Mouse (Mus musculus): ENCODE data around the gene Ube4a. TPM values are rescaled to one million over a fixed set of nuclear protein-coding genes. Genes with fewer than 3 reads are reported as not detected.
"Not testable (repeated sequence)": the region's sequence is repeated elsewhere in the genome, so short reads cannot be mapped to it uniquely, and the experiment has no call there.

Gene Ube4a
- polyA plus RNA-seq, 1 experiment from 2014 or later: 25.0 TPM

DNA sequence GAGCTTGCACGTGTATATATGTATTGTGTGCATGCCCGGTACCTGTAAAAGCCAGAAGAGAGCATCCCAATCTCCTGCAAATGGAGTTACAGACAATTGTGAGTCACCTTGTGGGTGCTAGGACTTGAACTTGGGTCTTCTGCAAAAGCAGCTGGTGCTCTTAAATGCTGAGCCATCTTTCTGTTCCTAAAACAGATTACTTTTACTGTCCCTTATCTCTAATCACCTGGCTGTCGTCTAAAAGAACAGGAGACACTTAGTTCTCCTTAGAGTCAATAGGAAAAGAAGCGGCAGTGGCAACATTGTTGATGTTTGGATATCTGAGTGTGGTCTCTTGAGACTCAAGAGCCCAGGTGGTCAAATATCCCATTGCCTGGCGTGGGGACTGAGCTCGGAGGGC, 12.4 kb upstream of the Ube4a start:
- Histone ChIP-seq H3K27ac (no peak overlapping the region), H3K9me3 (no peaks in the 10 kb centered on the region), H3K27me3 (ENCODE audit: insufficient read depth, poor library complexity, severe bottlenecking) (no peaks in the 10 kb centered on the region), H3K36me3 (no peaks in the 10 kb centered on the region), H3K4me3 (no peak overlapping the region), H3K4me1 (replicated peaks) (0 out of 2 replicates have a peak, but pooled peaks cover 4% of the 10 kb centered on the region)
- no peak for DNase-seq (ENCODE audit: low spot score)
- 76% methylated on average over 6 of the region's 6 CpGs for WGBS

- WGBS: 72% methylated on average over 1 of the region's 1 CpGs
- Histone ChIP-seq H3K36me3 (no peaks in the 10 kb centered on the region), H3K4me1 (replicated peaks) (peaks cover 17% of the 10 kb centered on the region), H3K9me3 (no peaks in the 10 kb centered on the region), H3K27ac (no peak overlapping the region), H3K4me3 (no peak overlapping the region), H3K27me3 (ENCODE audit: insufficient read depth, poor library complexity, severe bottlenecking) (no peaks in the 10 kb centered on the region)
- no peak for DNase-seq (ENCODE audit: low spot score)
Observed at GRCm38 (mm10) chr9:44969450-44969849, 4.0 kb upstream of the Ube4a start.

DNA sequence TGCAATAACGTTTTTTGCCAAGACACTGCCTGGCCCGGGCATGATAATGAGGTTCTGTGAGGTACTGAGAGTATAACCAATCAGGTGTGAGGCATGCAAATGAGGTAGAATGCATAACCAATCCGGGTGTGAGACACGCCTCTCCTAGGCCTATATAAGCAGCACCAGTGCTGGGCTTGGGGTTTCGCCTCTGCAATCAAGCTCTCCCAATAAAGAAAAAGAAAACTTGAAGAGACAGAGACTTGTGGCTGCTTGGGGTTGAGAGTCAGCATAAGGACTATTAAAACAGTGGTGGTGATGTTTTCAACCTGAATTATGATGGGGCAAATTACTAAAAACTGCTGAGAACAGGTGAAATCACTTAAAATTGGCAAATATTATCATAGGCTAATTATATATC, 2.4 kb upstream of the Ube4a start:
- not testable (repeated sequence) for H3K27me3 ChIP-seq (ENCODE audit: insufficient read depth, poor library complexity, severe bottlenecking); H3K4me3 ChIP-seq; H3K27ac ChIP-seq; DNase-seq (ENCODE audit: low spot score); H3K9me3 ChIP-seq; H3K36me3 ChIP-seq
- peaks cover 21% of the 10 kb centered on the region for H3K4me1 ChIP-seq (replicated peaks)
- WGBS: 84% methylated on average over 5 of the region's 5 CpGs

GRCm38 (mm10) chr9:44966815-44967242, 1.4 kb upstream of the Ube4a start:
- no peaks in the 10 kb centered on the region for H3K9me3 ChIP-seq
- no peak overlapping the region for H3K4me3 ChIP-seq
- 27% methylated on average over 3 of the region's 3 CpGs for WGBS
- no peak overlapping the region for H3K27ac ChIP-seq
- peaks cover 21% of the 10 kb centered on the region for H3K4me1 ChIP-seq (replicated peaks)
- DNase-seq (ENCODE audit: low spot score): peak; percentile 73
- H3K36me3 ChIP-seq: peaks cover 14% of the 10 kb centered on the region
- H3K27me3 ChIP-seq (ENCODE audit: insufficient read depth, poor library complexity, severe bottlenecking): no peaks in the 10 kb centered on the region

GRCm38 (mm10) chr9:44965833-44966466, 550 bp upstream of the Ube4a start:
- H3K27ac ChIP-seq: peak overlapping the region; percentile 81
- 15% methylated on average over 10 of the region's 10 CpGs for WGBS

GRCm38 (mm10) chr9:44954432-44954831, 11.0 kb downstream of the Ube4a start:
- H3K36me3 ChIP-seq: peaks cover 92% of the 10 kb centered on the region
- 90% methylated on average over 3 of the region's 3 CpGs for WGBS
- H3K27ac ChIP-seq: no peak overlapping the region
- no peaks in the 10 kb centered on the region for H3K27me3 ChIP-seq (ENCODE audit: insufficient read depth, poor library complexity, severe bottlenecking)
- DNase-seq (ENCODE audit: low spot score): no peak
- H3K4me3 ChIP-seq: no peak overlapping the region
- no peaks in the 10 kb centered on the region for H3K4me1 ChIP-seq (replicated peaks)
- no peaks in the 10 kb centered on the region for H3K9me3 ChIP-seq

More at GRCm38 (mm10) chr9:44965833-44966466, 550 bp upstream of the Ube4a start:
- no peaks in the 10 kb centered on the region for H3K27me3 ChIP-seq (ENCODE audit: insufficient read depth, poor library complexity, severe bottlenecking)
- H3K36me3 ChIP-seq: peaks cover 23% of the 10 kb centered on the region
- peak overlapping the region; percentile 70 for H3K4me3 ChIP-seq
- no peaks in the 10 kb centered on the region for H3K9me3 ChIP-seq
- no peak for DNase-seq (ENCODE audit: low spot score)
- peaks cover 21% of the 10 kb centered on the region for H3K4me1 ChIP-seq (replicated peaks)

- Histone ChIP-seq H3K36me3 (peaks cover 98% of the 10 kb centered on the region), H3K4me3 (no peak overlapping the region), H3K9me3 (no peaks in the 10 kb centered on the region), H3K4me1 (replicated peaks) (no peaks in the 10 kb centered on the region), H3K27me3 (ENCODE audit: insufficient read depth, poor library complexity, severe bottlenecking) (no peaks in the 10 kb centered on the region), H3K27ac (no peak overlapping the region)
- DNase-seq (ENCODE audit: low spot score): no peak
- 90% methylated on average over 5 of the region's 5 CpGs for WGBS
Observed at GRCm38 (mm10) chr9:44947836-44948235, 17.6 kb downstream of the Ube4a start.

DNA sequence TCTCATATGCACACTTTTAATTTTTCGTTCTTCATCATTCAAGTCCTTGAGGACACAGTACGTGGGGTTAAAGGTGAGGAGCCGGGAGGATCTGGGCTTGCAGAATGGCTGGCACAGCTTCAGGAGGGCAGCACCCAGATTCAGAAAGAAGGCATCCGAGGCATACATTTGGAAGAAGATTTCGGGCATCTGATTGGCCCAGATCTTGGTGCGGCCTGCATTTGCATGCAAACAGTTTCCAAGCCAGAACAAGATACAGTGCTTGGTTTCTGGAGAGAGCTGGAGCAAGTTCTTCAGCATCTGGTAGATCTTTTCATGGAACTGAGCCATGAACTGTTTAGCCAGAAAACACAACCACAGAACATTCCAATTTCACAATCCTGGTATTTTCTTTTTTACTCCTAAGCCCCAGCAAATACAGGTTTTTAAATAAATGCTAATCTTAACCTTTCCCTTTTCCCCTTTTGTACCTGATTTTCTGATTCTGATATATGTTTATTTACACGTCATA, 19.2 kb downstream of the Ube4a start:
- Histone ChIP-seq H3K27ac (no peak overlapping the region), H3K36me3 (peaks cover 98% of the 10 kb centered on the region), H3K27me3 (ENCODE audit: insufficient read depth, poor library complexity, severe bottlenecking) (no peaks in the 10 kb centered on the region), H3K9me3 (no peaks in the 10 kb centered on the region), H3K4me3 (no peak overlapping the region), H3K4me1 (replicated peaks) (no peaks in the 10 kb centered on the region)
- no peak for DNase-seq (ENCODE audit: low spot score)
- 93% methylated on average over 7 of the region's 7 CpGs for WGBS

GRCm38 (mm10) chr9:44942421-44942820, 23.0 kb downstream of the Ube4a start:
- Histone ChIP-seq H3K9me3 (no peaks in the 10 kb centered on the region), H3K4me1 (replicated peaks) (no peaks in the 10 kb centered on the region), H3K27me3 (ENCODE audit: insufficient read depth, poor library complexity, severe bottlenecking) (no peaks in the 10 kb centered on the region), H3K27ac (no peak overlapping the region), H3K4me3 (no peak overlapping the region), H3K36me3 (peaks cover 96% of the 10 kb centered on the region)
- 95% methylated on average over 4 of the region's 4 CpGs for WGBS
- no peak for DNase-seq (ENCODE audit: low spot score)

DNA sequence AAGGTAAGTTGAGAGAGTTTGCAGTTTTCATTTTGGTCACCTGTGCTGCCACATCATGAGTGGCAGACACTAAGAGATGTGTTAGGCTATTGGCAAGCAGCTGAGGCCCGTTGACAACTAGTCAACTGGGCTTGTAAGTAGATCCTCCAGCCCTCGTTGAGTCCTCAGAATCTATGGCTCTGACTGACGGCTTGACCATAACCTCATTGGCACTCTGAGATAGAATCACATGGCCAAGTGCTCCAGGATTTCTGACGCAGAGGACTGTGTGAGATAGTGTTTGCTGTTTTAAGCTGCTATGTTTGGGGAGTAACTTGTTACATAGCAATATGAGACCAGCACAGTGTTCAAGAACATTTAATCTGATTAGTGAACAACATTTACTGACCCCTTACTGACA, 23.6 kb downstream of the Ube4a start:
- Histone ChIP-seq H3K4me1 (replicated peaks) (no peaks in the 10 kb centered on the region), H3K9me3 (no peaks in the 10 kb centered on the region), H3K27ac (no peak overlapping the region), H3K27me3 (ENCODE audit: insufficient read depth, poor library complexity, severe bottlenecking) (no peaks in the 10 kb centered on the region), H3K4me3 (no peak overlapping the region), H3K36me3 (peaks cover 96% of the 10 kb centered on the region)
- 93% methylated on average over 4 of the region's 4 CpGs for WGBS
- DNase-seq (ENCODE audit: low spot score): no peak

DNA sequence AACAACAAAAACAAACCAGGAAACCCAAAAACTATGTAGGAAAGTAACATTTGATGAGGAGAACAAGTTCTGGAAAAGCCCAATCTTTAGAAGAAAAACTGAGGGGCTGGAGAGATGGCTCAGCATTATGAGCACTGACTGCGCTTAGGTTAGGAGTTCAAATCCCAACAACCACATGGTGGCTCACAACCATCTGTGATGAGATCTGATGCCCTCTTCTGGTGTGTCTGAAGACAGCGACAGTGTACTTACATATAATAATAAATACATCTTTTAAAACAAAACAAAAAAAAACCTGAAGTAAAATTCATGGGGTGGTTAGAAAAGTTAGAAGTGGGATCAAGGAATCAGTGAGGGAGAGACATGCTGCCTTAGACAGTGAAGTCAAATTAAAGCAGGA, 43.9 kb downstream of the Ube4a start:
- Histone ChIP-seq H3K4me3 (peak overlapping the region; percentile 98), H3K27me3 (ENCODE audit: insufficient read depth, poor library complexity, severe bottlenecking) (no peaks in the 10 kb centered on the region), H3K9me3 (no peaks in the 10 kb centered on the region), H3K4me1 (replicated peaks) (peaks cover 13% of the 10 kb centered on the region), H3K36me3 (peaks cover 5% of the 10 kb centered on the region; the same call in 1 of the 2 replicates), H3K27ac (peak overlapping the region; percentile 95)
- DNase-seq (ENCODE audit: low spot score): no peak
- WGBS: 69% methylated on average over 2 of the region's 2 CpGs

DNA sequence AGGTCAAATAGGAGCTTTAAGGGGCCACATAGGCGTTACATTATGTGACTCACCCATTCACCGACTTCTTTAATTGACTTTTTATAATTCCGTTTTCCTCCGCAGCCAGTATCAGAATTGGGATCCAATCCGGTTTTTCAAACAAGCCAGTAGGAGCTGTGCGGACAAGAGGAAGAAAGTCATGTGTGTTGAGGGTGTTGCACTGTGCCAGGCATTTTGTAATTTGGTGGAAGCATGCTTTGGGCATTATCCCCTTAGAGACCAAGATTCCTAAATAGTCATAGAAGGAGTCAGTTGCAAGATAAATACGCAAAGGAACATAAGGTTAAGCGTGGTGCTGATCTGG, 44.3 kb downstream of the Ube4a start:
- WGBS: 2% methylated on average over 8 of the region's 8 CpGs
- H3K4me3 ChIP-seq: peak overlapping the region; percentile 98
- H3K9me3 ChIP-seq: no peaks in the 10 kb centered on the region
- no peak for DNase-seq (ENCODE audit: low spot score)
- H3K4me1 ChIP-seq (replicated peaks): peaks cover 13% of the 10 kb centered on the region
- peaks cover 4% of the 10 kb centered on the region; the same call in 1 of the 2 replicates for H3K36me3 ChIP-seq
- no peaks in the 10 kb centered on the region for H3K27me3 ChIP-seq (ENCODE audit: insufficient read depth, poor library complexity, severe bottlenecking)
- peak overlapping the region; percentile 95 for H3K27ac ChIP-seq

- Histone ChIP-seq H3K27ac (peak within 1 kb of the TSS; percentile 95), H3K36me3 (no peaks in the 10 kb centered on the region), H3K9me3 (no peaks in the 10 kb centered on the region), H3K4me1 (replicated peaks) (peaks cover 13% of the 10 kb centered on the region), H3K27me3 (ENCODE audit: insufficient read depth, poor library complexity, severe bottlenecking) (no peaks in the 10 kb centered on the region), H3K4me3 (peak within 1 kb of the TSS; percentile 98)
- DNase-seq (ENCODE audit: low spot score): peak; percentile 87
- under 1% methylated on average over 48 of the region's 48 CpGs for WGBS
Observed at GRCm38 (mm10) chr9:44920374-44921122, 44.9 kb downstream of the Ube4a start, which contains the start of gene Atp5l. Gene Atp5l, minus strand, starts transcription at chr9:44920742.

Data from hindbrain, embryonic 10.5 days (tissue).